Mouse (Mus musculus) erythroid progenitor cell, adult 5-6 weeks (primary cell): Measurements from ENCODE around the gene Cnr2. TPM values are rescaled to one million over a fixed set of nuclear protein-coding genes. Genes with fewer than 3 reads are reported as not detected.
A peak's percentile ranks its signal among the peaks of the same experiment; 100 is the strongest.

Source experiments
- ATAC-seq: replicated peaks from 2 replicates; pipeline ENCODE4 v1.8.0; 2016; ENCODE audit warnings: moderate number of reproducible peaks, mild to moderate bottlenecking, moderate TSS enrichment, inconsistent platforms; ENCODE audit not compliant: poor library complexity, low FRiP score, severe bottlenecking
- total RNA-seq, 2 experiments: library from RNA; stranded (forward) in 1 of 2; stranded (reverse) in 1 of 2; fragments of 150-400 nt in 1 of 2; fragments of 186-747, 209-891 nt in 1 of 2; gene quantifications; 2 replicates each; pipeline versions ENCODE4 v1.2.3 to v1.2.4; 2015 to 2017; ENCODE audit warnings: low replicate concordance in 2 of 2

The Cnr2 gene
- total RNA-seq (2015; ENCODE audit: low replicate concordance): 4.3 and 5.0 TPM in 2 replicates
- 1.7 and 3.4 TPM in 2 replicates for total RNA-seq (2017; ENCODE audit: low replicate concordance)

DNA sequence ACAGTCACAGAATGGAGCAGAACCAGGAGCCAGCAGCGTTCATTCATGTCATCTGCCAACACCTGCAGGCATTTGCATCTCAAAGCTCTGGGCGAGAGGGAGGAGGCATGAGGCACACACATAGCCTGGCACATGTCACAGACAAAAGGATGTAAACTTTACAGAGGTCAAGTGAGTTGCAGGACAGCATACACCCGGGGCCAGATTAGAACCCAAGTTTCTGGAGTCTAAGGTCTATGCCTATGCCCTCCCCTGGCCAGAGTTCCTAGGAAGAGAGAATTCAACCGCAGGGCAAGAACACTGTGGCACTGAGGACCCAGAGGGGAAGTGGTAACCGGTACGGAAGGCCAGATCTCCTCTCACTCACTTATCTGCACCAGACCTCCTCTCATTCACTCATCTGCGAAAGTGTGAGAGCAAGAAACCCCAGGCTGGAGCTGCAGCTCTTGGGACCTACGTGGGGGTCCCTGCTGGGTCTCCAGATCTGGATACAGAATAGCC lies at the start of gene Cnr2:
Gene Cnr2 (plus strand): TSS at position 324 of the 501 bp plus-strand sequence.
- no peak for ATAC-seq

DNA sequence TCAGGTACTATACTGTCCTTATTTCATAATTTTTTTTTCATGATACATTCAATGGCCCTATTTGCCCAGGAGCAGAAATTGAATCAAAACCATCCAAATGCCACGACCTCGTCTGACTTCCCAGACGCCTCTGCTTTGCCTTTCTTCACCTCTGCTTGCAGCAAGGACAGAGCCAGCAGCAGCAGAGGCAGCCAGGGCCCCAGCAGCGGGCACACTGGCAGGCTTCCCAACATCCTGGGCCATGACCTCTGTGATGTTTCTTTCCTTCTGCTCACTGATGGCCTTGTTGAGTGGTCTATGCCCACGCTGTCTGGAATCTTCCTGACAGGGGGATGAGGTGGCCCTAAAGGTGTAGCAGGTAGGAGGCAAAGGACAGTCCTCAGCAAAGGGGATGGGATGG lies 47.6 kb upstream of the Cnr2 start:
- ATAC-seq: no peak

GRCm38 (mm10) chr4:135850411-135851095 lies 44.6 kb upstream of the Cnr2 start:
- ATAC-seq: peak; percentile 70

GRCm38 (mm10) chr4:135851942-135852341 lies 43.3 kb upstream of the Cnr2 start:
- ATAC-seq: peak; percentile 70

GRCm38 (mm10) chr4:135853987-135854546 lies 41.1 kb upstream of the Cnr2 start:
- no peak for ATAC-seq

DNA sequence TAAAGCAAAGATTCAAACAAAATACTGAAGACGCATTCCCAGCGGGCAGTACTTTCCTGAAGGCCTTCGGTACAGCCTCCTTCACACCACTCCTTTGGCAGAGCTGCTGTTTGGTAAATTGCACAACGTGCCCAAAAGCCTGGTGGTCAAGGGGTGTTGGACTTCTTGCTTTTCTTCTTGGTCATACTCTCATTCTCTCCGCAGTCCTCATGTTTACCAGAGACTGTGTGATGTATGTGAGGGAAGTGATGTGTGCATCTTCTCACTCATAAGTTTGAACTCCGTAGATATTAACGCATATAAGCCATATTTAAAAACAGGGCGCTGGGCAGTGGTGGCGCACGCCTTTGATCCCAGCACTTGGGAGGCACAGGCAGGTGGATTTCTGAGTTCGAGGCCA lies 40.6 kb upstream of the Cnr2 start:
- ATAC-seq: no peak

GRCm38 (mm10) chr4:135855080-135855479 lies 40.1 kb upstream of the Cnr2 start:
- ATAC-seq: no peak

DNA sequence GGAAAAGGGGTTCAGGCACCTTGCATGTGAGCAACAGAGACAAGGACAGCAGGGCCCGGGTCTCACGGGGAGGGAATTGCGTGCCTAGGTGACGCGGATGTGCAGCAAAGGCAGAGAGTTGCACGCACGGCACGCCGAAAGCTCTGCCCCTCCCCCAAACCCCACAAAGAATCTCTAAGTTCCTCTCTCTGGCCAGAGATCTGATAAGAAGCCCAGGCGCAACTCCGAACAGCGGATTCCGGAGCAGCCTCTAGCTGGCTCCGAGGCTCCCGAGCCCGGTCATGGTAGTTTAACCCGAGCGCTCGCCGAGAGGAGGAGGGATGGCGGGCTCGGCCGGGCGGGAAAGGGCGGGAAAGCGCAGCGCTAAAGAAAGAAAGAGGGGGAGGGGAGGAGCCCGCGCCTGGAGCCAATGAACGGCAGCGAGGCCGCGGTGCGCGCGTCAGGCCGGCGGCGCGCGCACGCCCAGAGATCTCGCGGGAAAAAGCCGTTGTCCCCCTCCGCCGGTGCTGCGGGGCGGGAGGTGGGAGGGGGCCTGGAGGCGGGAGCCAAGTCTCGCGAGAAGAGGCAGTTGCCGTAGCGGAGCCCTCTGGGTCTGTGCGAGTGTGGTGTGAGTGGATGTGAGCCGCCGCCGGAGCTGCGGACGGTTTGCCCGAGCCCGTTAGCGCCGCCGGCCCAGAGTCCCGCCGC lies 39.5 kb upstream of the Cnr2 start, which contains the start of gene Srsf10:
Gene Srsf10 (plus strand): TSS at position 212 of the 687 bp plus-strand sequence.
- ATAC-seq: peak; percentile 57

- ATAC-seq: peak; percentile 11
These were observed 38.7 kb upstream of the Cnr2 start for GRCm38 (mm10) chr4:135856223-135857091.

GRCm38 (mm10) chr4:135857597-135858186 lies 37.5 kb upstream of the Cnr2 start:
- ATAC-seq: no peak

GRCm38 (mm10) chr4:135868996-135869395 lies 26.2 kb upstream of the Cnr2 start:
- no peak for ATAC-seq

GRCm38 (mm10) chr4:135870227-135871023 lies 24.8 kb upstream of the Cnr2 start:
- no peak for ATAC-seq

DNA sequence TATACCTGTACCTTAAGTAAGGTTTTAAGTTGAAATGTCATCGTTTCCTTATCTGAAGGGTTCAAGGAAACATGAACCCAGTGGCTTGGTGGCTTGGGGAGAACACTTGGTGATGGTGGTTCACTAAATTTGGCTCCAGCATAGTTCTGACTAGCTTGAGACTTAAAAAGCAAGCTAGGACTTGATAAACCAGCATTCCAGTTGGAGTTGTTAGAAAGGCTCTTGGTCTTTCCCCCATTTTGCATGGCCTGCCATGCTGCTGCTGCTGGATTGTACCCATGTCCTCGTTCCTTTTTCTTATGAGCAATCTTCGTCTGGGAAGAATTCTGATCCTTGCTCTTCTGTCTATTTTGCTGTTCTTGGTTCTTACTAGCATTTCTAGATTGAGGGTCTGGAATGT lies 23.2 kb upstream of the Cnr2 start:
- no peak for ATAC-seq

- ATAC-seq: no peak
These were observed 22.4 kb upstream of the Cnr2 start for GRCm38 (mm10) chr4:135872589-135873391.

DNA sequence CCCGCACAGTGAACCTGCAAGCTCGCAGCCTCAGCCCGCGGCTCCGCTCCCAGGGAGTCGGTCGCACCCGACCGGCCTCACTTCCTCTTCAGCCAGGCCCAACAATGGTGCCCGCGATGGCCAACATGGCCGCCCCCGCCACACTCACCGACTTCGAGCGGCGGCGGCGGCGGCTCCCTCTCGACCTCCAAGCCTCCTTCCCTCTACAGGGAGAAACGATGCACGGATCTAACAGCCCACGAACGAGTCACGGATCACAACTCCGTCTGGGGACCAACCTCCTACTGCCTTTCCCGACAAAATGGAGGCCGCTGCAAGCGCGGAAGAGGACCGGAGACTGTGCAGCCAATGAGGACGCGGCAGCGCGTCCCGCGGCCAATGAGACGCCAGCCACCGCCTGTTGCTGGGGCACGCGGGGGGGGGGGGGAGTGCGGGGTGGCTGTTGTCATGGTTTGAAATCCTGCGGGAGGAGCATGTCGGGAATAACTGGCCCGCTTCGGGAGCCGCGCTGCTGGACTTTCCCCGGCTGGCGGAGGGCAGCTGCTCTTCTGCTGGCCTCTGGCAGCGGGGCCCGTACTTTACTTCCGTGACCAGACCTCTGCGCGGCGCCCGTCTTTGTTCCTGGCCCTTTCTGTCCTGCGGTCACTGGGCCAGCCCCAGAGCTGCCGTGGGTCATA lies 21.5 kb upstream of the Cnr2 start, which contains the start of gene Pnrc2:
Gene Pnrc2 (minus strand): TSS at position 325 of the 677 bp plus-strand sequence.
- peak; percentile 84 for ATAC-seq

DNA sequence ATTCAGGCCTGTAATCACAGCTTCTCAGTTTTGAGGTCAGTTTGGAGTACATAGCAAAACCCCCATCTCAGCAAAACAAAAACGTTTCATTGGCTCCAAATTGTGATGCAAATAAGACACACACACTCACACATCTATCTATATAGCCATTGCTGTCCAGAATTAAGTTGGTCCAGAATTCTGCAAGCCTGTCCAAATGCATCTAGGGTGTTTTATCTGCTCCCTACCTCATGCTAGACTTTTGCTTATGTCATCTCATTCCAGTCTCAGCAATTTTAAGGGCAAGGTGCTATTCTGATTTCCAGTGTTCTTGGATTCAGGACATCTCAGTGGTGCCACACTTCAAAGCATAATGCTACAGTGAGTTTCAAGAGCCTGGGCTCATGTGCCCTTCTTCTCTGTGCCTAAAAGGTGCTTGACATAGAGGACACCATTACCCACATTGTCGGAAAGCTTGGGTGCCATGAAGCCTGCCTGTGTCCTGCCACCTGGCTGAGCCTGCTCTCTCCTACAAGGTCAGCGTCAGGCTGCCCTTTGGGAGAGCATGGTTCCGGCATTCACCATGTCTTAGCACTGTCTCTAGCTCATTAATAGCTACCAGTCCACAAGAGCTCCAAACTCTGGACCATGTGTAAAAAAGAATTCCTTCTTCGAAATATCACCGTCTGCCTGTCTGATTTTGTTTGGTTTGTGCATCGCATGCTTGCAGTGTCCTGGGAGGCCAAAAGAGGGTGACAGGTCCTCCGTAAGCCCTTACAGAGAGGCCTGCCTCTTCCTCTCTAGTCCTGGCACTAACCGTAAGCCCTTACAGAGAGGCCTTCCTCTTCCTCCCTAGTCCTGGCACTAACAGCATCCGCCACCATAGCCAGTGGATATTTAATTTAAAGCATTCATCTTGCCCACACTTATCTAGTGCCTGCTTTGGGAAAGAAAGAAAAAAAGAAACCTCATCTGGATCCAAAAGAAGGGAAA lies 20.3 kb upstream of the Cnr2 start:
- no peak for ATAC-seq
